Mouse (Mus musculus) stomach, embryonic 16.5 days (tissue): ENCODE data around the gene Nrsn2. TPM values are rescaled to one million over a fixed set of nuclear protein-coding genes. Genes with fewer than 3 reads are reported as not detected.

Experiments used
- ATAC-seq: fragments of 200-750 bp; cut with Nextera tagmentation; 2 replicates; pipeline ENCODE4 v1.8.0; 2017; ENCODE audit warnings: moderate number of reproducible peaks, moderate TSS enrichment; ENCODE audit not compliant: insufficient read depth, low FRiP score
- H3K27ac ChIP-seq: fragments of 300-500 bp; sonication (generic); 2 replicates; pipeline ENCODE4 v1.5.1; 2014; ENCODE audit warnings: low read length
- H3K27me3 ChIP-seq: fragments of 300-500 bp; sonication (generic); 2 replicates; pipeline ENCODE4 v1.6.1; 2014; ENCODE audit warnings: low read length, control low read depth, mixed read lengths; ENCODE audit not compliant: control insufficient read depth, insufficient read depth
- H3K36me3 ChIP-seq: fragments of 300-500 bp; sonication (generic); 2 replicates; pipeline ENCODE4 v1.6.1; 2014; ENCODE audit warnings: low read length; ENCODE audit not compliant: control insufficient read depth, insufficient read depth
- H3K4me1 ChIP-seq: fragments of 300-500 bp; sonication (generic); 2 replicates; pipeline ENCODE4 v1.6.1; 2014; ENCODE audit warnings: low read length, control low read depth, mixed read lengths; ENCODE audit not compliant: control insufficient read depth, insufficient read depth
- H3K4me2 ChIP-seq: fragments of 300-500 bp; sonication (generic); 2 replicates; pipeline ENCODE4 v1.6.1; 2014; ENCODE audit warnings: low read depth, low read length, mixed read lengths
- H3K4me3 ChIP-seq: fragments of 300-500 bp; sonication (generic); replicated peaks from 2 replicates; pipeline ENCODE4 v1.5.1; 2014; ENCODE audit warnings: mild to moderate bottlenecking, low read length
- H3K9ac ChIP-seq: fragments of 300-500 bp; sonication (generic); 2 replicates; pipeline ENCODE4 v1.6.1; 2014; ENCODE audit warnings: low read length
- H3K9me3 ChIP-seq: fragments of 300-500 bp; sonication (generic); replicated peaks from 2 replicates; pipeline ENCODE4 v1.6.1; 2016; ENCODE audit warnings: low read length, control low read depth; ENCODE audit not compliant: control insufficient read depth
- WGBS: fragments of 180-500 bp; shearing (Covaris S2); extraction: QIAGEN DNeasy Blood & Tissue Kit; methylation state at CpG from one replicate; pipeline ENCODE4 v1.1.7; 2014; 5-methylcytosine and 5-hydroxymethylcytosine counted together
- polyA plus RNA-seq: library from polyadenylated mRNA; unstranded; fragments of >200 nt; fragmentation: Nextera tagmentation; extraction: Ambion mirVana; gene quantifications from 2 replicates; pipeline ENCODE4 v1.2.1, GENCODE M21; 2015

The Nrsn2 gene
- polyA plus RNA-seq, 1 experiment from 2014 or later, result 1.8 TPM

DNA sequence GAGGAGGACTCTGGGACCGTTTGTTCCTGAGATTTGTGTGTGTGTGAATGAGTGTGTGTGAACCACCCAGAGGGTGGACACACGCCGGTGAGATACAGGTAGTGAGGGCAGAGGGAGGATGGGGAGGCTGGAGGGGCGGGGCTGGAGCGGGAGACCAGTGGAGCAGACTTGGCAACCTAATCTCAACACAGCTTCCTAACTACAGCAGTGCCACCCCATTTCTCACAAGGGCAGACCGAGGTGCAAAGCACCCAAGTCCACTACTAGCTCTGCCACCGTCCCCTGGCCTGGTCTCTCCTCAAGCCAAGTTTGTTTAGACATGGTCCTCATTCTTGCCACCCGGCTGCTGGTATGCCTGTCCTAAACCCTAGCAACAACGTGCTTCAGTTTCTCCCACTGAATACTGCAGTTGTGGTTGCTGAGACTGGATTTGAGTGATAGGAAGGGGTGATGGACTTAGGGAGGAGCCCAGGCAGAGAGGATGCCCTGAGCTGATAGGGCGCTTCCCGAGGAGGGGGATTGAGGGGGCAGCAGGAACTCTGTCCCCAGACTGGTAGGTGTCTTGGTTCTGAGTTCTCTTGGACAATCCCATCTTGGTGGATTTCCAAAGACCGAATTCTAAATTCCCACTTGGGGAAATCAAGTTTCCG, 19.0 kb upstream of the Nrsn2 start:
- Histone ChIP-seq H3K27me3 (no peaks in the 10 kb centered on the region), H3K9ac (peak overlapping the region; percentile 95), H3K4me2 (peak overlapping the region; percentile 90), H3K9me3 (no peaks in the 10 kb centered on the region), H3K27ac (peak overlapping the region; percentile 99; the same call in 1 of the 2 replicates), H3K36me3 (no peaks in the 10 kb centered on the region), H3K4me1 (peaks cover 26% of the 10 kb centered on the region), H3K4me3 (peak overlapping the region; percentile 85)
- no peak for ATAC-seq
- WGBS, result 19% methylated on average over 13 of the region's 13 CpGs

DNA sequence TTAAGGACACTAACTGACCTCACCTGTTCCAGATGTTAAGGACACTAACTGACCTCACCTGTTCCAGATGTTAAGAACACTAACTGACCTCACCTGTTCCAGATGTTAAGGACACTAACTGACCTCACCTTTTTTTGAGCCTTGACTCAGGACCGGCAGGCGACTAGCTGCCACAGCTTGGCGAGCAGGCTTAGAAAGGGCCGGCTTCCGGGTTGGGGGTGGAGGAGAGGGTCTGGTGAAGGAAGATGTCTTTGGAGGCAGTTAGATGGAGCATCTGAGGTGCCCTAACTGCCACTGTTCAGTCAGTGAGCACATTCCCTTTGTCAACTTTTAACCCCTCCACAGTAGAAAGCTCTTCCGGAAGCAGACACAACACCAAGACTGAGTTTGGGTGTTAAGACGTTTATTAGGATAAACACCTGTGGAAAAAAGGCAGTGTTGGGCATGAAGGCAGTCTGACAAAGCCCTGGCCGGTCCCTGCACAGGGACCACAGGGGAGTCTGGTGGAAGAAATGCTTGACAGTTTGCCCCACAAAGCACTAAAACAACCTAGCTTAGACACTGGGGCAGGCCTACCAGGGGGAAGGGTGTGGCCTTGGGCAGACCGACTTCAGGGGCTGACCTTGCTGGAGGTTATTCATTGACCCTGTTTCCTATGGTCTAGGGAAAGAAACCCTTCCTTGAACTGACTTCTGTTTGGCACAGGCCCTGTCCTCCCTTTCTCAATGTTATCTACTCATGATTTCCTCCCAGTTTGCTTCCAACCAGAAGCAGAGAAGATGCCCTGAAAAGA, 17.0 kb upstream of the Nrsn2 start:
- Histone ChIP-seq H3K4me2 (no peak overlapping the region; the same call in 1 of the 2 replicates), H3K4me3 (no peak overlapping the region), H3K27me3 (no peaks in the 10 kb centered on the region), H3K9me3 (no peaks in the 10 kb centered on the region), H3K9ac (no peak overlapping the region), H3K36me3 (no peaks in the 10 kb centered on the region), H3K27ac (peak overlapping the region; percentile 14; the same call in 1 of the 2 replicates), H3K4me1 (peaks cover 23% of the 10 kb centered on the region)
- 46% methylated on average over 9 of the region's 9 CpGs for WGBS
- no peak for ATAC-seq

DNA sequence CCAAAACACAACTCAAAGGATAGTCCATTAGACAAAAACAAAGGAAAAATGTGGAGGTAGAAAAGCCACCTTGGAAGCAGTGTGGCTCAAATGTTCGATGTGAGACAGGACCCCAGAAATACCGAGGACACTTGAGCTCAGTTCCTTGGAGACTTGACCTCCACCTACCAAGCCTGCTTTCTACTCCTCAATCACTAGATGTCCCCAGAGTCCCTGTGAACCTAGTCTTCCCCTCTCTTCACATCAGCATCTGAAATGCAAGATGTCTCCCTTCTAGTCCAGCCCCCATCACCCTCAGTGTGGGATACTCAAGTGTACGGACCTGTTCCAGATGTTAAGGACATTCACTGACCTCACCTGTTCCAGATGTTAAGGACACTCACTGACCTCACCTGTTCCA, 16.3 kb upstream of the Nrsn2 start:
- no peak overlapping the region for H3K9ac ChIP-seq
- 17% methylated on average over 3 of the region's 3 CpGs for WGBS
- peaks cover 23% of the 10 kb centered on the region for H3K4me1 ChIP-seq
- H3K36me3 ChIP-seq, result no peaks in the 10 kb centered on the region
- H3K27me3 ChIP-seq, result no peaks in the 10 kb centered on the region
- no peak overlapping the region for H3K4me2 ChIP-seq
- no peak overlapping the region for H3K4me3 ChIP-seq
- no peak overlapping the region for H3K27ac ChIP-seq
- H3K9me3 ChIP-seq, result no peaks in the 10 kb centered on the region
- ATAC-seq, result no peak

DNA sequence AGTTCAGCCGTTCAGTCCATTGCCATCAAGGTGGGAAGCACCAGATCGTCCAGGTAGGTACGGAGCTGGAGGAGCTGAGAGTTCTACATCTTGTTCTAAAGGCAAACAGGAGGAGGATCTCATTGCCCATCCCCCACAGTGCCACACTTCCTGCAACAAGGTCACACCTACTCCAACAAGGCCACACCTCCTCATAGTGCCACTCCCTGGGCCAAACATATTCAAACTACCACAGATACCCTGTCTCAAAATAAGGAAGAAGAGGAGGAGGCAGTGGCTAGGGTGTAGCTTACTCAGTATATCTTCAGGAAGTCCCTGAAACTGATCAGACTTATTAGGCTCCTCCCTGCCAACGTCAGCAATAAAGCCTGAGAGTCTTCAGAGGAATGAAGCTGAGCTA, 7.8 kb upstream of the Nrsn2 start:
- Histone ChIP-seq H3K4me1 (no peaks in the 10 kb centered on the region), H3K27me3 (no peaks in the 10 kb centered on the region), H3K9me3 (no peaks in the 10 kb centered on the region), H3K36me3 (no peaks in the 10 kb centered on the region), H3K4me3 (no peak overlapping the region), H3K4me2 (no peak overlapping the region), H3K27ac (no peak overlapping the region), H3K9ac (no peak overlapping the region)
- WGBS, result 80% methylated on average over 4 of the region's 4 CpGs
- ATAC-seq, result no peak

DNA sequence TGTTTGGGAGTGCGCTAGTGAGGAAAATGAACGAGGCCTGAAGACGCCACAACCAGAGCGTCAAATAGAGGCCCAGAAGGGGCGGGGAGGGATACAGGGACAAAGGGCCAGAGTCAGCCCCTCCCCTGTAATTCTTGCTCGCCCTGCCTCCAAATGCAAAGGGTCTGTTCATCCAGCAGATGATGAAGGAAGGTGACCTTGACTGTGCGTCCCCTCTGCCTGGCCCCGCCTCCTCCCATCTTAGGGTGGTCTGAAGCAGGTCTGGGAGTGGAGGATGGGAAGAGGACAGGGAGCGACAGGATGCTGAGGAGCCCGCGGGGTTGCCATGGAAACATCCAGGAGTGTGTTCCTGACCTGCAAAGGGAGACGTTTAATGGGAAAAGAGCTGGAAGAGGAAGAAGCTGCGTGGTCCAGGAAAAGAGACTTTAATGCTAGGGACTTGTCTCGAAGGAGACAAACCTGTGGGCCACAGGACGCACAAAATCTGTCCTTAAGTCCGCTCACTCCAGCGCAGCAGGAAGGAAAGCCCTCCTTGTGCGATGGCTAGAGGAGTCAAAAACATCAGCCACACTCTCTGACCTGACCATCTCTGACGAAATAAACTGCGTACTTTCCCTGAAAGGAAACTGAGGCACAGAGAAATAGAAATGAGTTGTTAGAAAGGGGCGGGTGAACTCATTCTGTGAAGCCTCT, 640 bp downstream of the Nrsn2 start:
- Histone ChIP-seq H3K9me3 (no peaks in the 10 kb centered on the region), H3K4me3 (no peak overlapping the region), H3K27ac (no peak overlapping the region), H3K4me2 (peak overlapping the region; percentile 23; the same call in 1 of the 2 replicates), H3K4me1 (no peaks in the 10 kb centered on the region), H3K9ac (peak overlapping the region; percentile 40; the same call in 1 of the 2 replicates), H3K36me3 (no peaks in the 10 kb centered on the region), H3K27me3 (peaks cover 16% of the 10 kb centered on the region; the same call in 1 of the 2 replicates)
- WGBS, result 11% methylated on average over 21 of the region's 21 CpGs
- no peak for ATAC-seq

DNA sequence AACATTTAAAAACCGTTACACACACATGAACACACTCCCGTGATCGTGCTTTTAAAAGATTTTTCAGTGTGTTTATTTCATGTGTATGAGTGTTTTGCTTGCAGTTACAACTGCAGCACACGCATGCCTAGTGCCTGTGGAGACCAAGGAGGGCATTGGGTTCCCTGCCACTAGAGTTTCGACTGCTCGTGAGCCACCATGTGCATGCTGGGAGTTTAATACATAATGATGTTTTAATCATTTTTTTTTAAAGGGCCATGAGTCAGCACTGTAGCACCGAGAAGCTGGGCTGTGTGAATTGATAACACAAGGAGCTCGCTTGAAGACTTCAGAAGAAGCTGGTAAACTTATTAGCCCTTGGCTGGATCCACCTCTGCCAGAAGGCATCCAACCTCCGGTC, 2.9 kb downstream of the Nrsn2 start:
- 74% methylated on average over 9 of the region's 9 CpGs for WGBS
- H3K9me3 ChIP-seq, result no peaks in the 10 kb centered on the region
- H3K36me3 ChIP-seq, result no peaks in the 10 kb centered on the region
- H3K4me3 ChIP-seq, result no peak overlapping the region
- no peak overlapping the region for H3K4me2 ChIP-seq
- no peak overlapping the region for H3K27ac ChIP-seq
- H3K9ac ChIP-seq, result no peak overlapping the region
- peaks cover 16% of the 10 kb centered on the region; the same call in 1 of the 2 replicates for H3K27me3 ChIP-seq
- no peak for ATAC-seq
- no peaks in the 10 kb centered on the region for H3K4me1 ChIP-seq

DNA sequence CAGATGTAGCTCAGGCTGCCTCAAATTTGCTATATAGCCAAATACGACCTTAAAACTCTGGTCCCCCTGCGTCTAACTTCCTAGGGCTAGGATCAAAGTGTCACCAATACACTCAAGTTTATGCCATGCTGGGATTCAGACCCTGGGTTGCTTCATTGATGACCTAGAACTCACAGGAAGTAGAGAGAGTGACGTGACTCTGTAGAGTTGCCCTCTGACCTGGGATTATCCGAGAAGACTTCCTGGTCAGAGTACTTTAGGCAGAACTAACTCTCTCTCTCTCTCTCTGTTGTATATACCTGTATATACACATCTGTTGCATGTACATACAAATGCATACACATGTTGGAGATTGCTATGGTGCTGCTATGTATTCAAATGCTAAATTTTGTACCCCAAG, 3.8 kb downstream of the Nrsn2 start:
- H3K4me3 ChIP-seq, result no peak overlapping the region
- no peak overlapping the region for H3K27ac ChIP-seq
- H3K9ac ChIP-seq, result no peak overlapping the region
- no peaks in the 10 kb centered on the region for H3K9me3 ChIP-seq
- no peak for ATAC-seq
- H3K27me3 ChIP-seq, result peaks cover 16% of the 10 kb centered on the region; the same call in 1 of the 2 replicates
- no peaks in the 10 kb centered on the region for H3K36me3 ChIP-seq
- 52% methylated on average over 4 of the region's 4 CpGs for WGBS
- no peaks in the 10 kb centered on the region for H3K4me1 ChIP-seq
- H3K4me2 ChIP-seq, result no peak overlapping the region

DNA sequence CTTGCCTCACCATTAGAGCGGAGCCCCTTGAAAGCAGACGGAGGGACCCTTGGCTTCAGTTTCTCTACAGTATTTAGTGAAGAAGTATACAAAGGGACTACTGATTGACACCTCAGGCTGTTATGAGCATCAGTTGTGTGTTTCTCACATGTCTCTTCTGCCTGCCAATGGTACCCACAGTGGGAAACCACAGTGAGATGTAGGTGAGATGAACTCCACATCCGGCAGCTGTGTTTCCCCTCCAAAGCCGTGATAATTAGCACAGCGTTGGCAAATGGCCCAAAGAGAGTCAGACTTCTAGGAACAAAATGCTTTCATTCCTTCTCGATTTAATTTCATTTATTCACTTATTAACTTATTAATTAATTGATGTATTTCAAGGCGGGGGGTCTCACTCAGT, 4.3 kb downstream of the Nrsn2 start:
- H3K9me3 ChIP-seq, result no peaks in the 10 kb centered on the region
- H3K27me3 ChIP-seq, result peaks cover 16% of the 10 kb centered on the region; the same call in 1 of the 2 replicates
- H3K4me2 ChIP-seq, result no peak overlapping the region
- H3K4me3 ChIP-seq, result no peak overlapping the region
- WGBS, result 76% methylated on average over 7 of the region's 7 CpGs
- no peaks in the 10 kb centered on the region for H3K36me3 ChIP-seq
- no peak overlapping the region for H3K9ac ChIP-seq
- H3K27ac ChIP-seq, result no peak overlapping the region
- no peak for ATAC-seq
- no peaks in the 10 kb centered on the region for H3K4me1 ChIP-seq
